Mouse (Mus musculus) lung, adult 2 months (tissue): ENCODE results near the gene Fbxo31.

Experiments
- CTCF ChIP-seq: fragments of 200-500 bp; IDR thresholded peaks from 2 replicates; pipeline ENCODE4 v1.5.1; 2011; ENCODE audit warnings: mild to moderate bottlenecking, low read length, control low read depth; ENCODE audit not compliant: insufficient read depth
- POLR2A ChIP-seq: fragments of 200-500 bp; IDR thresholded peaks from 2 replicates; pipeline ENCODE4 v1.6.1; 2011; ENCODE audit warnings: low read depth, mild to moderate bottlenecking, control low read depth, low read length, borderline replicate concordance; ENCODE audit errors: extremely low read depth

DNA sequence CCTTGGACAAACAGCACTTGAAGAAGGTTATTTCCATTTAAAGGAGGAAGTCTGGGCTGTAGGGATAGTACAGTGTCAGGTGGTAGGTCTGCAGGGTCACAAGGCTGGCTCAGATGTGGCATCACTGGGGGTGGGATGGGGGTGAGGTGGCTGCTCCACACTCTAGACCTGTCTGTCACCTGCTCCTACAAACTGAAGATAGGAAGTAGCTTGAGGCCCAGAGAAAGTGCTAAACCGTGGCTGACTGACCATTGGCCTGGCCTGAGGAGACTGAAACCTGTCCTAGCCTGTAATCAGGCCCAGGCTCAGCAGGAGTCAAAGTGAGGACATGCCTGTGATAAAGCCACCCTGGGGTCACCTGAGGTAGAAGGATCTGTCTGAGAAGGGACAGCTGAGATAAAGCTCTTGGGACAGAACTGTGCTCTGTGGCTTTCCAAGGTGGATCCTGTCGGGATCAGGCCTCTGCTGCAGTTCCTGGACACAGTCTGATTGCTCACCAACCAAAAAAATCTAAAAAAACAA lies 10.7 kb upstream of the Fbxo31 start:
- TF ChIP-seq CTCF (no peak), POLR2A (no peak)
